Mouse (Mus musculus): ENCODE results near the gene Nfil3. TPM values are rescaled to one million over a fixed set of nuclear protein-coding genes. Genes with fewer than 3 reads are reported as not detected.

The Nfil3 gene
- total RNA-seq, 1 experiment: 5.8 TPM

DNA sequence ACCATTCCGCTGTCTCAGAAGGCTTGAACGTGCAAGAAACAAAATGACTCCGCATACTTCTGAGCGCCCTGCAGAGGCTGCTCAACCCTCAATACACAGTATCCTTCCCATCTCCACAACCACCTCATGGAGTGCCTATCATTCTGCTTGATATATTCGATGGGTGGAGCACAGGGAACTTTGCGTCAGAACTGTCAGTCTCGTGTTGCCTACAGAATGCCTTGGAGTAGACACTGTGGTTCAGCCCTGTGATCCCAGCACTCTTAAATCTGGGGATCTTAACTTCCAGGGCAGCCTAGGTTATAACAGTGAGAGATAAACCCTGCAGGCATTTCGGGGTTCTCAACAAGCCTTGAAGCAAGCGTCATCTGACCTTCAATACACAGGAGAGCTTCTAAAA, 52.5 kb downstream of the Nfil3 start:
- TF ChIP-seq ZC3H11A (IDR thresholded peaks at IDR 0.05; ENCODE audit: borderline replicate concordance, low read depth, low read length) (no peak), HCFC1 (IDR thresholded peaks at IDR 0.05; ENCODE audit: borderline replicate concordance, insufficient read depth, low read length) (no peak), CHD2 (IDR thresholded peaks at IDR 0.05; ENCODE audit: low read depth, low read length) (no peak), MAFK (IDR thresholded peaks at IDR 0.05; ENCODE audit: insufficient read depth, low read depth, low read length) (no peak), ZNF384 (IDR thresholded peaks at IDR 0.05; ENCODE audit: low read depth, low read length) (no peak)
- no peak for DNase-seq (ENCODE audit: low read depth, low spot score)
- Histone ChIP-seq H3K27ac (ENCODE audit: insufficient read depth, low read depth, low read length, poor library complexity, severe bottlenecking) (no peak overlapping the region), H3K9me3 (ENCODE audit: control insufficient read depth, insufficient read depth, low read depth, low read length) (no peaks in the 10 kb centered on the region), H3K36me3 (ENCODE audit: control insufficient read depth, insufficient read depth, low read length, poor library complexity, severe bottlenecking) (no peaks in the 10 kb centered on the region), H3K4me1 (ENCODE audit: control insufficient read depth in 2 of 2, insufficient read depth in 2 of 2, low read length in 2 of 2, poor library complexity in 1 of 2) (peaks cover 0 to 5% of the 10 kb centered on the region in 2 experiments; a peak in 1 of 4 replicates), H3K9ac (ENCODE audit: insufficient read depth, low read depth, low read length, poor library complexity, severe bottlenecking) (no peak overlapping the region), H3K4me3 (ENCODE audit: insufficient read depth in 1 of 2, low read depth in 1 of 2, low read length in 2 of 2, poor library complexity in 1 of 2, severe bottlenecking in 1 of 2) (peak overlapping the region in 1 of 2 experiments; percentile 90; a peak in 2 of 4 replicates)
- in situ Hi-C loops (cut with MboI; ENCODE audit: low sequenced_read_pairs in 2 of 2, unreplicated experiment in 2 of 2): no loop called here

DNA sequence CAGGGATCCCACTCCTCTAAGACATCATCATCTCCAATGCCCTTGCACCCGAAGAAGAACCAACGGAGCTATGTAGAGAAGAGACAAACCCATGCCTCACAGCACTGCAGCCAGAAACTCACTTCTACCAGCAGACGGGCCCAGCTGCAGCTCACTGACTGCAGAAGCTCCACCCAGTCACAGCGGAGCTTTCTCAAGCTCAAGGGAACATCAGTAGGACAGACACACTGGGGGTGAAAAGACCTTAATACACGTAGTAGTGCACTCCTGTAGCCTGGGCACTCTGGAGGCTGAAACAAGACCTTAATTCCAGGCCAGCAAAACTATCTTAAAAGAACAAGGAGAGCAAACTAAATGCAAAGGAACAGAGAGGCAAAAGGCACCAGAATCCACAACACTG, 56.4 kb downstream of the Nfil3 start:
- Histone ChIP-seq H3K4me3 (ENCODE audit: insufficient read depth in 1 of 2, low read depth in 1 of 2, low read length in 2 of 2, poor library complexity in 1 of 2, severe bottlenecking in 1 of 2) (no peak overlapping the region), H3K9ac (ENCODE audit: insufficient read depth, low read depth, low read length, poor library complexity, severe bottlenecking) (no peak overlapping the region), H3K9me3 (ENCODE audit: control insufficient read depth, insufficient read depth, low read depth, low read length) (no peaks in the 10 kb centered on the region), H3K4me1 (ENCODE audit: control insufficient read depth in 2 of 2, insufficient read depth in 2 of 2, low read length in 2 of 2, poor library complexity in 1 of 2) (peaks cover 5% of the 10 kb centered on the region in 2 experiments; a peak in 1 of 4 replicates), H3K36me3 (ENCODE audit: control insufficient read depth, insufficient read depth, low read length, poor library complexity, severe bottlenecking) (no peaks in the 10 kb centered on the region), H3K27ac (ENCODE audit: insufficient read depth, low read depth, low read length, poor library complexity, severe bottlenecking) (no peak overlapping the region)
- TF ChIP-seq ZNF384 (IDR thresholded peaks at IDR 0.05; ENCODE audit: low read depth, low read length) (no peak), MAFK (IDR thresholded peaks at IDR 0.05; ENCODE audit: insufficient read depth, low read depth, low read length) (no peak), HCFC1 (IDR thresholded peaks at IDR 0.05; ENCODE audit: borderline replicate concordance, insufficient read depth, low read length) (no peak), ZC3H11A (IDR thresholded peaks at IDR 0.05; ENCODE audit: borderline replicate concordance, low read depth, low read length) (no peak), CHD2 (IDR thresholded peaks at IDR 0.05; ENCODE audit: low read depth, low read length) (no peak)
- in situ Hi-C loops (cut with MboI; ENCODE audit: low sequenced_read_pairs in 2 of 2, unreplicated experiment in 2 of 2): no loop called here
- DNase-seq (ENCODE audit: low read depth, low spot score): no peak

DNA sequence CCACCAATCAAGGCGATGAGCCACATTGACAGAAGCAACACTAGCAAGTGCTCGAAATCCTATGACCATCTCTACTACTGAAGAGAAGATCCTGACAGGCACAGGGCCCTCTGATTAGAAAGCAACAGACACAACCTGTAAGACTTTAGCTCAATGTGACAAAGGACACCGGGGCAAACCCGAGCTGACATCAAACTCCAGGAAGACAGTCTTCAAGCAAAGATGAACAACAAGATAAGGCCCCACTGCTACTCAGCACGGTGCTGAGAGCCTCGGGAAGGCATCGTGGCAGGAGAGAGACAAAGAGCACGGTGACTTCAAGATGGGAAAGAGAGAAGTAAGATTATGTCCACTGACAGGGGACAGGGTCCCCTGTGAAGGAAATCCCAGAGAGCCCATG, 58.9 kb downstream of the Nfil3 start:
- peaks cover 0 to 5% of the 10 kb centered on the region in 2 experiments; a peak in 1 of 4 replicates for H3K4me1 ChIP-seq (ENCODE audit: control insufficient read depth in 2 of 2, insufficient read depth in 2 of 2, low read length in 2 of 2, poor library complexity in 1 of 2)
- TF ChIP-seq MAFK (IDR thresholded peaks at IDR 0.05; ENCODE audit: insufficient read depth, low read depth, low read length) (no peak), CHD2 (IDR thresholded peaks at IDR 0.05; ENCODE audit: low read depth, low read length) (no peak), ZC3H11A (IDR thresholded peaks at IDR 0.05; ENCODE audit: borderline replicate concordance, low read depth, low read length) (no peak), HCFC1 (IDR thresholded peaks at IDR 0.05; ENCODE audit: borderline replicate concordance, insufficient read depth, low read length) (no peak), ZNF384 (IDR thresholded peaks at IDR 0.05; ENCODE audit: low read depth, low read length) (no peak)
- no peak overlapping the region for H3K4me3 ChIP-seq (ENCODE audit: insufficient read depth in 1 of 2, low read depth in 1 of 2, low read length in 2 of 2, poor library complexity in 1 of 2, severe bottlenecking in 1 of 2)
- in situ Hi-C loops (cut with MboI; ENCODE audit: low sequenced_read_pairs in 2 of 2, unreplicated experiment in 2 of 2): no loop called here
- no peaks in the 10 kb centered on the region for H3K9me3 ChIP-seq (ENCODE audit: control insufficient read depth, insufficient read depth, low read depth, low read length)
- no peak overlapping the region for H3K9ac ChIP-seq (ENCODE audit: insufficient read depth, low read depth, low read length, poor library complexity, severe bottlenecking)
- DNase-seq (ENCODE audit: low read depth, low spot score): no peak
- H3K36me3 ChIP-seq (ENCODE audit: control insufficient read depth, insufficient read depth, low read length, poor library complexity, severe bottlenecking): no peaks in the 10 kb centered on the region; the same call in 1 of the 2 replicates
- no peak overlapping the region for H3K27ac ChIP-seq (ENCODE audit: insufficient read depth, low read depth, low read length, poor library complexity, severe bottlenecking)

DNA sequence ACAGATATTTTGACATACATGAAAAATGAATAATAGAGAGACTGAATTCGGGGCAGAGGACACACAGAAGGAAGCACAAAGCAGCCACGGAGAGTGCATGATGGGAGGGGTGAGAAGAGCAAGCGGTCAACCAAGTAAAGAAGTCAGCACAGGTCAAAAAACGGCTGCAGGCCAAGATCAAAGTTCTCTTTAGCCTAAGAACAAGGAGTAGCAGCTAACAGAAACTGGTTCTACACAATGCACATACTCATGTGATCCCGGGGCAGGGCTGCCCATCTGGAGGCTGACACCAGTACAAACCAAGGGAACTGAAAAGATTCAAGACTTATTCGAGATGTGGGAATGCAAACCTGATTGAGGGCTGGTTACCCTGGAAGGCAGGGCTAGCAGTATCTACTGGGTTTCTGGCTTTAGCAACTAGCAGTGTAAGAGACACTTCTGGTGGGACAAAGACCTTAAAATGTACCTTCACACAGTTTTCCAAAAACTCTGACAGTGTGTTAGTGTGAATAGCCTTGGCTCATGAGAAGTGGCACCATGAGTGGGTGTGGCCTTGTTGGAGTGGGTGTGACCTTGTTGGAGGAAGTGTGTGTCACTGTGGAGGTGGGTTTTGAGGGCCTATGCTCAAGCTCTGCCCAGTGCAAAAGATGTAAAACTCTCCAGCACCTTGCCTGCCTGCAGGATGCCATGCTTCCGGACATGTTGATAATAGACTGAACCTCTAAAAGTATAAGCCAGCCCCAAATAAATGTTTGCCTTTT, 59.6 kb downstream of the Nfil3 start:
- no peak overlapping the region for H3K9ac ChIP-seq (ENCODE audit: insufficient read depth, low read depth, low read length, poor library complexity, severe bottlenecking)
- in situ Hi-C loops (cut with MboI; ENCODE audit: low sequenced_read_pairs in 2 of 2, unreplicated experiment in 2 of 2): no loop called here
- H3K36me3 ChIP-seq (ENCODE audit: control insufficient read depth, insufficient read depth, low read length, poor library complexity, severe bottlenecking): no peaks in the 10 kb centered on the region; the same call in 1 of the 2 replicates
- H3K9me3 ChIP-seq (ENCODE audit: control insufficient read depth, insufficient read depth, low read depth, low read length): no peaks in the 10 kb centered on the region
- TF ChIP-seq MAFK (IDR thresholded peaks at IDR 0.05; ENCODE audit: insufficient read depth, low read depth, low read length): no peak
- no peak for TF ChIP-seq ZNF384 (IDR thresholded peaks at IDR 0.05; ENCODE audit: low read depth, low read length)
- no peak for TF ChIP-seq CHD2 (IDR thresholded peaks at IDR 0.05; ENCODE audit: low read depth, low read length)
- TF ChIP-seq ZC3H11A (IDR thresholded peaks at IDR 0.05; ENCODE audit: borderline replicate concordance, low read depth, low read length): no peak
- TF ChIP-seq HCFC1 (IDR thresholded peaks at IDR 0.05; ENCODE audit: borderline replicate concordance, insufficient read depth, low read length): no peak
- DNase-seq (ENCODE audit: low read depth, low spot score): peak; percentile 7
- no peak overlapping the region for H3K4me3 ChIP-seq (ENCODE audit: insufficient read depth in 1 of 2, low read depth in 1 of 2, low read length in 2 of 2, poor library complexity in 1 of 2, severe bottlenecking in 1 of 2)
- peaks cover 0 to 5% of the 10 kb centered on the region in 2 experiments; a peak in 1 of 4 replicates for H3K4me1 ChIP-seq (ENCODE audit: control insufficient read depth in 2 of 2, insufficient read depth in 2 of 2, low read length in 2 of 2, poor library complexity in 1 of 2)
- no peak overlapping the region for H3K27ac ChIP-seq (ENCODE audit: insufficient read depth, low read depth, low read length, poor library complexity, severe bottlenecking)

All from ES-E14 (cell line).